Mouse (Mus musculus) midbrain, embryonic 13.5 days (tissue): ENCODE measurements around the gene Zfp523. TPM values are rescaled to one million over a fixed set of nuclear protein-coding genes. Genes with fewer than 3 reads are reported as not detected.
A peak's percentile ranks its signal among the peaks of the same experiment; 100 is the strongest.

Experiments used
- ATAC-seq: fragments of 200-750 bp; cut with Nextera tagmentation; 2 replicates; pipeline ENCODE4 v1.8.0; 2017; ENCODE audit warnings: mild to moderate bottlenecking, moderate TSS enrichment, moderate library complexity
- H3K27ac ChIP-seq: fragments of 300-500 bp; sonication (generic); 2 replicates; pipeline ENCODE4 v1.5.1; 2015; ENCODE audit warnings: inconsistent platforms, mild to moderate bottlenecking, moderate library complexity
- H3K27me3 ChIP-seq: fragments of 300-500 bp; sonication (generic); 2 replicates; pipeline ENCODE4 v1.6.1; 2015; ENCODE audit warnings: mild to moderate bottlenecking, inconsistent platforms
- H3K36me3 ChIP-seq: fragments of 300-500 bp; sonication (generic); 2 replicates; pipeline ENCODE4 v1.6.1; 2015; ENCODE audit warnings: mild to moderate bottlenecking, inconsistent platforms
- H3K4me1 ChIP-seq: fragments of 300-500 bp; sonication (generic); replicated peaks from 2 replicates; pipeline ENCODE4 v1.6.1; 2015; ENCODE audit warnings: inconsistent platforms
- H3K4me2 ChIP-seq: fragments of 300-500 bp; sonication (generic); replicated peaks from 2 replicates; pipeline ENCODE4 v1.6.1; 2015; ENCODE audit warnings: moderate library complexity, mild to moderate bottlenecking, inconsistent platforms
- H3K4me3 ChIP-seq: fragments of 300-500 bp; sonication (generic); replicated peaks from 2 replicates; pipeline ENCODE4 v1.5.1; 2015; ENCODE audit warnings: mild to moderate bottlenecking, inconsistent platforms
- H3K9ac ChIP-seq: fragments of 300-500 bp; sonication (generic); replicated peaks from 2 replicates; pipeline ENCODE4 v1.6.1; 2015; ENCODE audit warnings: mild to moderate bottlenecking, inconsistent platforms
- H3K9me3 ChIP-seq: fragments of 300-500 bp; sonication (generic); 2 replicates; pipeline ENCODE4 v1.6.1; 2016; ENCODE audit warnings: mild to moderate bottlenecking, inconsistent platforms
- WGBS: fragments of 180-500 bp; shearing (Covaris S2); methylation state at CpG from one replicate; pipeline ENCODE4 v1.1.7; 2015; 5-methylcytosine and 5-hydroxymethylcytosine counted together
- polyA plus RNA-seq: library from polyadenylated mRNA; unstranded; fragments of >200 nt; fragmentation: Nextera tagmentation; extraction: Ambion mirVana; gene quantifications from 2 replicates; pipeline ENCODE4 v1.2.1, GENCODE M21; 2015

Gene Zfp523
- polyA plus RNA-seq, 1 experiment from 2014 or later, result 45.6 TPM

DNA sequence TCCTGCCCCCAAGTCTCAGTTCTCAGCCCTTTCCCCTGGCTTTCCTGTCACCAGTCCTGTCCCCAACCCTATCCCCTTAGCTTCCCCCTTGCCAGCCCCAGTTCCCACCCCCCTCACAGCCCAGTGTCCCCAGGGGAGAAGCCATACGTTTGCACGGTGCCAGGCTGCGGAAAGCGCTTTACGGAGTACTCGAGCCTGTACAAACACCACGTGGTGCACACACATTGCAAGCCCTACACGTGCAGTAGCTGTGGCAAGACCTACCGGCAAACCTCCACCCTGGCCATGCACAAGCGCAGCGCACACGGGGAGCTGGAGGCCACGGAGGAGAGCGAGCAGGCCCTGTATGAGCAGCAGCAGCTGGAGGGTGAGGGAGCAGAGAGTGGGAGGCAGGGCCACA lies 25.1 kb downstream of the Zfp523 start:
- H3K27ac ChIP-seq, result no peak overlapping the region
- H3K9me3 ChIP-seq, result no peaks in the 10 kb centered on the region
- peaks cover 75% of the 10 kb centered on the region for H3K36me3 ChIP-seq
- H3K27me3 ChIP-seq, result no peaks in the 10 kb centered on the region
- ATAC-seq, result no peak
- 89% methylated on average over 14 of the region's 14 CpGs for WGBS
- H3K9ac ChIP-seq, result no peak overlapping the region
- no peak overlapping the region for H3K4me2 ChIP-seq
- no peaks in the 10 kb centered on the region for H3K4me1 ChIP-seq
- no peak overlapping the region for H3K4me3 ChIP-seq

DNA sequence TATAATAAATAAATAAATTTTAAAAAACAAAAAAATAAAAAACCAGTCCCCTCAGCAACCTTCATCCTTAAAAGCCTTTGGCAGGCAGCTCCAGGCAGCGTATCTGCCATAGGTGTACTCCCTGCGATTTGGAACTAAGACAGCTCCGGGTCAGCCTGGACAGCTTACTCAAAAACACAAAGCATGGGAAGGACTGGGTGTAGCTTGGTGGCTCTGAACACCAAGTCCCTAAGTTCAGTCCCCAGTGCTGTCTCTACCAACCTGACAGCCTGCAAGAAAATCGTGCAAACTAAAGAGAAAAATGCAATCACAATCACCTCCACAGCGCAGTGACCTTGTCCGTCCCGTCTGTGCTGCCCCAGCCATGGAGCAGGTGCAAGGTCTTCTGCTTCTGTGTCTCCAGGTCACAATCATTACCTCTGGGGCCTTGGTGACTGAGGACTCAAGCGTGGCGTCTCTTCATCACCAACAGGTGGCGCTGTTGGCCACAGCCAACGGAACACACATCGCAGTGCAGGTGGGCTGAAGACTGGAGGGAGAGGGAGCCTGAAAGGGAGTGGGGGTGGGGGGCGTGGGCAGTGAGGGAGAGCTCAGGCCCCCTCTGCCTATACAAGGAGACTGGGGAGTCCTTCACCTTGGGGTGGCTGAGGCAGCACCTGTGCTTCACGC lies 27.3 kb downstream of the Zfp523 start:
- 40% methylated on average over 14 of the region's 14 CpGs for WGBS
- no peaks in the 10 kb centered on the region for H3K9me3 ChIP-seq
- H3K4me1 ChIP-seq, result peaks cover 9% of the 10 kb centered on the region
- no peak overlapping the region for H3K4me2 ChIP-seq
- no peak overlapping the region for H3K9ac ChIP-seq
- no peaks in the 10 kb centered on the region for H3K27me3 ChIP-seq
- H3K4me3 ChIP-seq, result no peak overlapping the region
- no peak overlapping the region for H3K27ac ChIP-seq
- peaks cover 56% of the 10 kb centered on the region for H3K36me3 ChIP-seq
- ATAC-seq, result no peak

DNA sequence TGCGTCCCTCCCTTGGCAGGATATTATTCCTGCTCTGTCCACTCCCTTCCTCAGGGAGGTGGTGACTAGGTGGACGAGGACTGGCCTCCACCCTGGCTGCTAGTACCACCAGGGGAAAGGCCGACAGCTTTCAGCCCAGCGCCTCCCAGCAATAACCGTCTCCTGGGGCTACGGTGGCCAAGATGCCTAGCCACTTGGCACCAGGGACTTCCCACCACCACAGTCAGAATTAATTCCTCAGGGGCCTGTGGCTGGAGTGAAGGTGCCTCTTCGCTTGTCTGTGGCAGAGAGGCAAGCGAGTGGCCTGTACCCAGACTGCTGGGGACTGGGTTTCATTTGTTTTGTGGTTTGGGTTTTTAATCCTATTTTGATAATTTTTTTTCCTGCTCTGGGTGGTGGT lies 28.5 kb downstream of the Zfp523 start:
- H3K27ac ChIP-seq, result no peak overlapping the region
- H3K27me3 ChIP-seq, result no peaks in the 10 kb centered on the region
- H3K4me3 ChIP-seq, result no peak overlapping the region
- H3K4me2 ChIP-seq, result no peak overlapping the region
- H3K9me3 ChIP-seq, result no peaks in the 10 kb centered on the region
- peaks cover 9% of the 10 kb centered on the region for H3K4me1 ChIP-seq
- 90% methylated on average over 8 of the region's 8 CpGs for WGBS
- H3K36me3 ChIP-seq, result peaks cover 43% of the 10 kb centered on the region
- no peak for ATAC-seq
- H3K9ac ChIP-seq, result no peak overlapping the region

DNA sequence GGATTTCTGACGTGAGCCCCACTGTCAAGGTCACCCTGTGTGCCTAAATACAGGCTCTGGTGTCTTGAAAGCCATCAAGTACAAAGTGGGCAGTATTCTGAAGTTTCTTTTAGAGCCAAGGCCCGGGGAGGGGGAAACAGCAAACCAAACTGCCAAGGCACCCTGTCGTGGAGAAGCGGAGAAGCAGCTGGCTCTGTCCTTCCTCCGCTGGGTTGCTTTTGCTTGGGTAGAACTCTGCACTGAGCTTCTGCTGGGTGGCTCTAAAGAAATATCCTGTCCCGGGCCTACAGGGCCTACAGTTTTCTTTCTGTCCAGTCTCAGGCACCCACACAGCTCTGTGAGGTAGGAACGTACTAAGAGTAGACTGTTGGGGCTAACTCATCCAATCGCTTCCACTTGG lies 30.2 kb downstream of the Zfp523 start:
- ATAC-seq, result no peak
- WGBS, result 80% methylated on average over 8 of the region's 8 CpGs
- Histone ChIP-seq H3K4me1 (peaks cover 9% of the 10 kb centered on the region), H3K36me3 (peaks cover 27% of the 10 kb centered on the region), H3K4me3 (no peak overlapping the region), H3K9me3 (no peaks in the 10 kb centered on the region), H3K27me3 (no peaks in the 10 kb centered on the region), H3K9ac (no peak overlapping the region), H3K4me2 (no peak overlapping the region), H3K27ac (no peak overlapping the region)

DNA sequence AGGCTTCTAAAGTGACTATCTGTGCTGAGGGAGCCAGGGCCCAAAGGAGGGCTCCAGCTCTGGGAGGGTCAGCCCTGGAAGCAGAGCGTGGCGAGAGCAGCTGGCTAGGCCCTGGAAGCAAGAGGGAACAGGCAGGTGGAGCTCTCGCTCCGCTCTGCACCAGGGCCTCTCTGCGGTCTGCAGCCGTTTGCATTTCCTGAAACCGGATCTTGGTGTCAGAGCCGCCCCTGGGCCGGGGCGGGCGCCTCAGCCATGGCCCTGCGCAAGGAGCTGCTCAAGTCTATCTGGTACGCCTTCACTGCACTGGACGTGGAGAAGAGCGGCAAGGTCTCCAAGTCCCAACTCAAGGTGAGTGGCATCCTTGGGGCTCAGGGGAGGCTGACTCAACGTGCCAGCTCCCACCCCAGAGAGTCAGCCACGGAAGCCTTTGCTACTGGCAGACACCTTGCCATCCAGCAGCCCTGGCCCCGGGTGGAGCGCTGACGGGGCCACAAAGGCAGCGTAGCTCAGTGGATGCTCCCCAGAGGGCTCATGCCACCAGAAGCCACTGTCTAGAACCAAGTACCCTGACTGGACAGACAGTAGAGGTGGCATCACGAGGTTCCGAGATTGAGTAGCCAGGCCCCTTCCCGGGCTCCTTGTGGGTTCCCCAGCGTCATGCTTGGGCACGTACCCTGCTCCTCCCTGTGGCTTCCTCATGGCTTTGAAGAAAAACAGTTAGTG lies 30.8 kb downstream of the Zfp523 start, which contains the start of gene Def6:
TSS of gene Def6 (plus strand) at position 188 of the 723 bp plus-strand sequence.
- H3K27ac ChIP-seq, result no peak within 1 kb of the TSS
- H3K9me3 ChIP-seq, result no peaks in the 10 kb centered on the region
- peaks cover 9% of the 10 kb centered on the region for H3K4me1 ChIP-seq
- WGBS, result 24% methylated on average over 26 of the region's 26 CpGs
- peak within 1 kb of the TSS; percentile 11; the same call in 1 of the 2 replicates for H3K4me3 ChIP-seq
- H3K27me3 ChIP-seq, result no peaks in the 10 kb centered on the region
- H3K36me3 ChIP-seq, result peaks cover 20% of the 10 kb centered on the region
- ATAC-seq, result peak; percentile 44; the same call in 1 of the 2 replicates
- peak within 1 kb of the TSS; percentile 46; the same call in 1 of the 2 replicates for H3K9ac ChIP-seq
- H3K4me2 ChIP-seq, result peak within 1 kb of the TSS; percentile 31

DNA sequence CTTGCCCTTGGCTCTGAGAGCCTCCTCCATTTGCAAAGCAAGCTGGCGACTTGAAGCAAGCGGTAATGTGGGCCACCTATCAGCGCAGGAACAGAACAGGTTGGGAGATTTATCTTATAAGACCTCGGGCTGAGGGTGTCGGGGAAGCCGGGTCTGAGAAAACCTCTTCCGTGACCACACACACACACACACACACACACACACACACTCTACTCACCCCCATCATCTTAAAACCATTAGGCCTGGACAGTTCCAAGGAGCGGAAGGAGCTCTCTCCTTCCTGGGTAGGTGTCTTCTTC lies 31.3 kb downstream of the Zfp523 start:
- no peaks in the 10 kb centered on the region for H3K9me3 ChIP-seq
- H3K27ac ChIP-seq, result no peak overlapping the region
- no peak for ATAC-seq
- peaks cover 15% of the 10 kb centered on the region for H3K36me3 ChIP-seq
- H3K4me1 ChIP-seq, result peaks cover 9% of the 10 kb centered on the region
- peak overlapping the region; percentile 31 for H3K4me2 ChIP-seq
- peak overlapping the region; percentile 46; the same call in 1 of the 2 replicates for H3K9ac ChIP-seq
- WGBS, result 84% methylated on average over 8 of the region's 8 CpGs
- no peaks in the 10 kb centered on the region for H3K27me3 ChIP-seq
- H3K4me3 ChIP-seq, result no peak overlapping the region

DNA sequence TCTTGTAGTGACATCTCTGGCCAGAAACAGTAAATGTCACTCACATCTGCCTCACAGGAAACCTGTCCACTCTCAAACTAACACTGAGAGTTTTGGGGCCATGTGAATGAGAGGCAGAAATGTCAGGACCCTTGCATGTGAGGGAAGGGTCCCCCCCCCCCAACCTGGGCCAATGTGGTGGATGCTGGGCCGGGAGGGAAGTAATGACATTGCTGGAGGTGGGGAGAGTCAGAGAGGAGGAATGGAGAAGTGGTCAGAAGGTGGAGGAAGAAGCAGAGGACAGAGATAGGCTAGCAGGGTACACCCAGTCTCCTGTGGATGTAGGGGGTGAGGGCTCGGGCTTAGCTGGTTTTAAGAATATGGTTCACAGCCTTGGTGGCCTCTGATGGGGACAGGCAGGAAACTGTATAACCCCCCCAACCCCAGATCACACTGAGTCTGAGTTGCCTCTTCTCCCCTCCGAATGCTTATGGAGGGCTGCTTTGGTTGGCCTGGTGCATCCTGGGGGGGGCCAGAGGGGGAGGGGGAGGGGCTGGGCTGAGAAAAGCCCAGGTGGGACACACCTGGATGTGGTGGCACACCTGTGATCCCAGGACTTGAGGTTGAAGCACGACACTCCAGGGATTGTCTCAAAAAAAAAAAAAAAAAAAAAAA lies 32.7 kb downstream of the Zfp523 start:
- H3K4me2 ChIP-seq, result no peak overlapping the region
- H3K36me3 ChIP-seq, result peaks cover 10% of the 10 kb centered on the region
- peaks cover 9% of the 10 kb centered on the region for H3K4me1 ChIP-seq
- no peak overlapping the region for H3K9ac ChIP-seq
- WGBS, result 72% methylated on average over 4 of the region's 4 CpGs
- no peaks in the 10 kb centered on the region for H3K9me3 ChIP-seq
- no peaks in the 10 kb centered on the region for H3K27me3 ChIP-seq
- no peak for ATAC-seq
- H3K27ac ChIP-seq, result no peak overlapping the region
- H3K4me3 ChIP-seq, result no peak overlapping the region

DNA sequence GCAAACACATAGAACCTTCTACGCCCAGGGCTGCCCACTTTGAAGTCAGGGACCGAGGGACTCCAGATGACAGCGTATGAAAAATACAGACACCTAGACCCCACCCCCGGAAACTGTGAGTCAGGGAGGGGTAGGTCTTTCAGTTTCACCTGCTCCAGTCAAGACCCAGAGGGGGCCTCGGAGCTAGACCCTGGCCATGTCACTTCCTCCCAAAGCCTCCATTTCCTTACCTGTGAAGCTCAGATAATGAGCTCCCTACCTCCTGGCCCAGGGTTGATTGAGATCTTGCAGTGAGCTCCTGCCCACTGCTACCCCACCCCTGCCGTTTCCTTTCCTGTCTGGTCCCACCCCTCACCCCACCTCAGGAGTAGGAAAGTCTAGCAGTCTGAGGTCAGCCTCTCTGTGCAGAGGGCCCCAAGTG lies 35.0 kb downstream of the Zfp523 start:
- Histone ChIP-seq H3K4me1 (peaks cover 9% of the 10 kb centered on the region), H3K27me3 (no peaks in the 10 kb centered on the region), H3K4me3 (no peak overlapping the region), H3K9ac (no peak overlapping the region), H3K36me3 (no peaks in the 10 kb centered on the region), H3K27ac (no peak overlapping the region), H3K4me2 (no peak overlapping the region), H3K9me3 (no peaks in the 10 kb centered on the region)
- 78% methylated on average over 6 of the region's 6 CpGs for WGBS
- no peak for ATAC-seq

DNA sequence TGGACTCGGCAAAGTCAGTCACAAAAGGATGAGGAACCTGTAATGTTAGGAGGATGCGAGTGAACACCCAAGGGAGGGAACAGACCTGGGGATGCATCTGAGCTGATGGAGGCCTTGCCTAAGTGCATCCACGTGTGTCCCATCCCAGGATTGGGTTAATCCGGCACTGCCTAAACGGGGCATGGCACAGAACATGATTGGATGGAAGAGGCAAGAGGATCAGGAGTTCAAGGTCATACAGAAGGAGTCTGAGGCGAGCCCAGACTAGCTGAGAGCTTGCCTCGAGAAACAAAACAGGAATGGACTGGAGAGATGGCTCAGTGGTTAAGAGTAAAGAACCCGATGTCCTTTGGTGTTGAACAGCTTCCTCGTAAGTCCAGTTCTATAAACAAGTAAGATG lies 35.5 kb downstream of the Zfp523 start:
- no peak for ATAC-seq
- no peak overlapping the region for H3K9ac ChIP-seq
- no peaks in the 10 kb centered on the region for H3K36me3 ChIP-seq
- peaks cover 7% of the 10 kb centered on the region for H3K4me1 ChIP-seq
- H3K27ac ChIP-seq, result no peak overlapping the region
- H3K4me2 ChIP-seq, result no peak overlapping the region
- no peaks in the 10 kb centered on the region for H3K9me3 ChIP-seq
- H3K4me3 ChIP-seq, result no peak overlapping the region
- WGBS, result 77% methylated on average over 9 of the region's 9 CpGs
- H3K27me3 ChIP-seq, result 0 out of 2 replicates have a peak, but pooled peaks cover 4% of the 10 kb centered on the region

DNA sequence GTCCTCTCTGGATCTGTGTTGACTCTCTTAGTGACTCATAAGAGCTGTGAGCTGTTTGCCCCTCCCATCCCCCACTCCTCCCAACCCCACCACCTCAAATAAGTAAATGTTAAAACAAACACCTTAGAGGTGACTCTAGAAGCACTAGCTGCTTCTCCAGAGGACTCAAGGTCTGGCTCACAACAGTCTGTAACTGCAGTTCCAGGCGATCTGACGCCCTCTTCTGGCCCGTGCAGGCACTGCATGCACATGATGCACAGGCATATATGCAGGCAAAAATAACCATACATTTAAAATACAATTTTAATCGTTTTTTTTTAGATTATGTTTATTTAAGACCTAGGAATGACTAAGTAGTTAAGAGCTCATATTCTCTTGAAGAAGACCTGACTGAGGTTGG lies 36.3 kb downstream of the Zfp523 start:
- Histone ChIP-seq H3K9ac (no peak overlapping the region), H3K36me3 (no peaks in the 10 kb centered on the region), H3K4me2 (no peak overlapping the region), H3K4me1 (0 out of 2 replicates have a peak, but pooled peaks cover 4% of the 10 kb centered on the region), H3K9me3 (no peaks in the 10 kb centered on the region), H3K4me3 (no peak overlapping the region), H3K27ac (no peak overlapping the region), H3K27me3 (0 out of 2 replicates have a peak, but pooled peaks cover 7% of the 10 kb centered on the region)
- ATAC-seq, result no peak
- 25% methylated on average over 4 of the region's 4 CpGs for WGBS

DNA sequence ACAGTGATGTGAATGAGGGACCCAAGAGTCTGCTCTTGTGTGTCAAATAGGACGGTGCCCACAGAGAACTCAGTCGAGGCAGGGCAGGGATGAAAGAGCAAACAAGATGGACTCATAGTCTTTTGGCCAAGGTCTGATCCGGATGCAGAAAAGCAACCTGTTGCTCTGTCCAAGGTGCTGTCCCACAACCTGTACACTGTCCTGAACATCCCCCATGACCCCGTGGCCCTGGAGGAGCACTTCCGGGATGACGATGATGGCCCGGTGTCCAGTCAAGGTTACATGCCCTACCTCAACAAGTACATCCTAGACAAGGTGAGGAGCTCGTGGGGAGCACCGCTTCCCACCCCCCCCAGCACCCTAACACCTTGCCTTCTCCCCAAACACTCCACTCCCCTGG lies 39.9 kb downstream of the Zfp523 start:
- Histone ChIP-seq H3K36me3 (no peaks in the 10 kb centered on the region), H3K4me1 (0 out of 2 replicates have a peak, but pooled peaks cover 4% of the 10 kb centered on the region)

More for the DNA sequence above, 39.9 kb downstream of the Zfp523 start:
- H3K4me2 ChIP-seq, result no peak overlapping the region
- 0 out of 2 replicates have a peak, but pooled peaks cover 7% of the 10 kb centered on the region for H3K27me3 ChIP-seq
- WGBS, result 87% methylated on average over 9 of the region's 9 CpGs
- H3K9me3 ChIP-seq, result no peaks in the 10 kb centered on the region
- no peak overlapping the region for H3K27ac ChIP-seq
- no peak for ATAC-seq
- no peak overlapping the region for H3K9ac ChIP-seq
- H3K4me3 ChIP-seq, result no peak overlapping the region
